Mouse (Mus musculus): ENCODE measurements around the gene Lhfpl2.
A peak's percentile ranks its signal among the peaks of the same experiment; 100 is the strongest.
"Not testable (repeated sequence)": the region's sequence is repeated elsewhere in the genome, so short reads cannot be mapped to it uniquely, and the experiment has no call there.

The Lhfpl2 gene

GRCm38 (mm10) chr13:94057563-94058560 is at the start of gene Lhfpl2:
Gene Lhfpl2 (plus strand): TSS chr13:94057796.
- DNase-seq = peak; percentile 55

- no peak for DNase-seq
Measured at GRCm38 (mm10) chr13:94011996-94012575, 45.5 kb upstream of the Lhfpl2 start.

GRCm38 (mm10) chr13:94013986-94014385 is 43.6 kb upstream of the Lhfpl2 start:
- no peak for DNase-seq

GRCm38 (mm10) chr13:94024575-94024974 is 33.0 kb upstream of the Lhfpl2 start:
- not testable (repeated sequence) for DNase-seq

GRCm38 (mm10) chr13:94029147-94029546 is 28.4 kb upstream of the Lhfpl2 start:
- no peak for DNase-seq

GRCm38 (mm10) chr13:94030551-94030950 is 27.0 kb upstream of the Lhfpl2 start:
- DNase-seq = no peak

- no peak for DNase-seq
Measured at GRCm38 (mm10) chr13:94037313-94038051, 20.1 kb upstream of the Lhfpl2 start.

GRCm38 (mm10) chr13:94038052-94038340 is 19.6 kb upstream of the Lhfpl2 start:
- DNase-seq = no peak

- DNase-seq = no peak
Measured at GRCm38 (mm10) chr13:94050036-94050435, 7.6 kb upstream of the Lhfpl2 start.

- DNase-seq = no peak
Measured at GRCm38 (mm10) chr13:94050782-94051181, 6.8 kb upstream of the Lhfpl2 start.

- DNase-seq = no peak
Measured at GRCm38 (mm10) chr13:94057036-94057562, 497 bp upstream of the Lhfpl2 start.

GRCm38 (mm10) chr13:94058642-94059222 is 1.1 kb downstream of the Lhfpl2 start:
- DNase-seq = no peak

- no peak for DNase-seq
Measured at GRCm38 (mm10) chr13:94059373-94059772, 1.8 kb downstream of the Lhfpl2 start.

- DNase-seq = peak; percentile 72
Measured at GRCm38 (mm10) chr13:94059778-94060177, 2.2 kb downstream of the Lhfpl2 start.

- no peak for DNase-seq
Measured at GRCm38 (mm10) chr13:94060461-94060860, 2.9 kb downstream of the Lhfpl2 start.

GRCm38 (mm10) chr13:94061256-94061877 is 3.8 kb downstream of the Lhfpl2 start:
- no peak for DNase-seq

GRCm38 (mm10) chr13:94062349-94063111 is 4.9 kb downstream of the Lhfpl2 start:
- DNase-seq = peak; percentile 21

GRCm38 (mm10) chr13:94063156-94063555 is 5.6 kb downstream of the Lhfpl2 start:
- peak; percentile 66 for DNase-seq

- DNase-seq = no peak
Measured at GRCm38 (mm10) chr13:94064571-94064970, 7.0 kb downstream of the Lhfpl2 start.

- no peak for DNase-seq
Measured at GRCm38 (mm10) chr13:94065276-94066050, 7.9 kb downstream of the Lhfpl2 start.
